In genomic region chr1:167289567-167290262, GRCm38 (mm10) we compare ENCODE assay signal across 8 mouse cellular contexts. TPM values are rescaled to one million over a fixed set of nuclear protein-coding genes. Genes with fewer than 3 reads are reported as not detected.
DNase-seq lines count a peak whose midpoint lies in the region; ATAC-seq lines count a peak whose summit lies in the region.

No protein-coding gene starts in this region.

- peak overlapping the region; percentile 60 for H3K4me2 ChIP-seq in liver, embryonic 15.5 days

- peak overlapping the region; percentile 82; the same call in 1 of the 2 replicates for H3K27ac ChIP-seq in liver, embryonic 15.5 days (replicated peaks)

- peak overlapping the region; percentile 8; the same call in 1 of the 2 replicates for H3K9ac ChIP-seq in liver, embryonic 15.5 days

- peaks cover 46% of the 10 kb centered on the region for H3K27me3 ChIP-seq in liver, embryonic 15.5 days

- peaks cover 50% of the 10 kb centered on the region for H3K4me1 ChIP-seq in liver, embryonic 15.5 days (replicated peaks)

- H3K9me3 ChIP-seq in liver, embryonic 15.5 days (replicated peaks), result no peaks in the 10 kb centered on the region

- WGBS in liver, embryonic 15.5 days (ENCODE audit: insufficient replicate concordance), result 22% methylated on average over 11 of the region's 11 CpGs

- no peak for ATAC-seq in liver, embryonic 15.5 days (ENCODE audit: insufficient read depth)

- DNase-seq in adrenal gland, adult 2 months, result peak; percentile 32
- DNase-seq in adrenal gland, postnatal 10 days, result no peak
- peak; percentile 53 for DNase-seq in thymus, postnatal 4 days
- DNase-seq in thymus, postnatal 10 days (ENCODE audit: low spot score in 2 of 2), result no peak
- DNase-seq in left cerebral cortex, adult 18-20 months (ENCODE audit: low spot score in 2 of 2), result no peak
- no peak for DNase-seq in layer of hippocampus, adult 11-12 months (ENCODE audit: low spot score)
- no peak for DNase-seq in T-cell, adult 2 months (ENCODE audit: low spot score)

- H3K36me3 ChIP-seq in liver, embryonic 15.5 days (replicated peaks), result no peaks in the 10 kb centered on the region

- no peak overlapping the region for H3K4me3 ChIP-seq in liver, embryonic 15.5 days (replicated peaks)

RNA-seq across cellular contexts. Expression of gene Uck2, which starts 4.6 kb away (rescaled TPM):
- 100 to 1,000 TPM in 1 of 2 experiments, 10 to 100 TPM in 1; 39.5 to 107 TPM for total RNA-seq in adrenal gland, adult 2 months (2021)
- polyA plus RNA-seq in adrenal gland, adult 2 months (2012; rRNA removed), result 15.8 and 30.4 TPM in 2 replicates
- 10 to 100 TPM; 51.6 to 53.4 TPM for total RNA-seq in adrenal gland, postnatal 10 days (2021)
- polyA plus RNA-seq in liver, embryonic 15.5 days (2015; fragmentation: Nextera tagmentation; extraction: Ambion mirVana), result 30.9 and 36.0 TPM in 2 replicates
- 10 to 100 TPM; 29.2 to 39.2 TPM for total RNA-seq in left cerebral cortex, adult 18-20 months (2021)

RNA-seq across cellular contexts. Expression of gene Tmco1, which starts 18.5 kb away (rescaled TPM):
- 100 to 1,000 TPM; 141 to 146 TPM for total RNA-seq in adrenal gland, adult 2 months (2021)
- polyA plus RNA-seq in adrenal gland, adult 2 months (2012; rRNA removed), result 58.7 and 83.4 TPM in 2 replicates
- 100 to 1,000 TPM; 107 to 109 TPM for total RNA-seq in adrenal gland, postnatal 10 days (2021)
- polyA plus RNA-seq in liver, embryonic 15.5 days (2015; fragmentation: Nextera tagmentation; extraction: Ambion mirVana), result 55.0 and 55.3 TPM in 2 replicates
- total RNA-seq in left cerebral cortex, adult 18-20 months (2021), result 10 to 100 TPM; 46.0 to 51.6 TPM

Comparison
In these comparisons a context has a peak if more than half of its experiments do, and no peak if none do; other contexts are left out.
1. DNase-seq: peak in adrenal gland, adult 2 months (single experiment) and thymus, postnatal 4 days (single experiment); none in adrenal gland, postnatal 10 days (single experiment), thymus, postnatal 10 days (0 of 2), left cerebral cortex, adult 18-20 months (0 of 2), layer of hippocampus, adult 11-12 months (single experiment) and T-cell, adult 2 months (single experiment).